Comparison of ENCODE assay signal across 14 mouse cellular contexts in the genomic region with DNA sequence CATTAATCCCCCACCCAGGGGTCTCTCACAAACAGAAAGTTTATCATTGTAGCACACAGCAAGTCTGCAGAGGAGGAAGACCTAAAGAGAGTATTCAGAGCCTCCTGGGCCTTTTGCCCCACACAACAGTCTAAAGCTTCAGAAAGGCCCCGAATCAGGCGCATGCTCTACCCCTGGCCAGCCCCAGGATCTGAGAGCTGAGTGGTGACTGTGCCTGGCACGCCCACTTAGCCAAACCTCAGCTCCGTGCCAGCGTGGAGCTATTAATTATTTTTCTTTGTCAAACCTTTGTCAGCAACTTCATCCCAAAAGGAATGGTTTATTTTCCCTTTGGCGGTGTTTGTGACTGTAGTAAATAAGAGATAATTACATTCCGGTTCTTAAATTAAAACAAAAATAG. TPM values are rescaled to one million over a fixed set of nuclear protein-coding genes. Genes with fewer than 3 reads are reported as not detected.
DNase-seq lines count a peak whose midpoint lies in the region; ATAC-seq lines count a peak whose summit lies in the region.
"Had no signal": no experiment of that assay in that cellular context is flagged by ENCODE, and none has a peak within 500 bp of the region (broad histone marks: within the 10 kb centered on the region; RNA-seq: fewer than 3 reads in every experiment).

No protein-coding gene starts in this region.

- H3K36me3 ChIP-seq in forebrain, embryonic 14.5 days (ENCODE audit: control insufficient read depth, insufficient read depth, low read length) = no peaks in the 10 kb centered on the region
- no peaks in the 10 kb centered on the region for H3K36me3 ChIP-seq in forebrain, embryonic 15.5 days
- no peaks in the 10 kb centered on the region for H3K36me3 ChIP-seq in neural tube, embryonic 11.5 days (ENCODE audit: control insufficient read depth, insufficient read depth, low read length)
- H3K36me3 ChIP-seq in heart, embryonic 13.5 days = no peaks in the 10 kb centered on the region; the same call in 1 of the 2 replicates
- no peaks in the 10 kb centered on the region for H3K36me3 ChIP-seq in stomach, embryonic 16.5 days (ENCODE audit: control insufficient read depth, insufficient read depth, low read length)
- H3K36me3 ChIP-seq: midbrain, embryonic 10.5 days; neural tube, embryonic 13.5 days had no signal

- no peaks in the 10 kb centered on the region for H3K27me3 ChIP-seq in forebrain, embryonic 14.5 days (replicated peaks; ENCODE audit: control insufficient read depth, insufficient read depth, low read length)
- no peaks in the 10 kb centered on the region for H3K27me3 ChIP-seq in forebrain, embryonic 15.5 days
- no peaks in the 10 kb centered on the region for H3K27me3 ChIP-seq in neural tube, embryonic 11.5 days (ENCODE audit: control insufficient read depth, insufficient read depth, low read length)
- H3K27me3 ChIP-seq in heart, embryonic 13.5 days (replicated peaks) = no peaks in the 10 kb centered on the region
- no peaks in the 10 kb centered on the region for H3K27me3 ChIP-seq in stomach, embryonic 16.5 days (ENCODE audit: control insufficient read depth, insufficient read depth, low read length)
- H3K27me3 ChIP-seq: neural tube, embryonic 13.5 days; Patski had no signal

- no peak overlapping the region for H3K9ac ChIP-seq in forebrain, embryonic 14.5 days (ENCODE audit: low read length)
- no peak overlapping the region for H3K9ac ChIP-seq in forebrain, embryonic 15.5 days (replicated peaks)
- H3K9ac ChIP-seq in neural tube, embryonic 11.5 days (ENCODE audit: low read length) = 0 out of 2 replicates have a peak overlapping the region, but pooled peaks have one; percentile 6
- H3K9ac ChIP-seq in heart, embryonic 13.5 days = no peak overlapping the region
- H3K9ac ChIP-seq in stomach, embryonic 16.5 days (ENCODE audit: low read length) = 0 out of 2 replicates have a peak overlapping the region, but pooled peaks have one; percentile 18
- H3K9ac ChIP-seq: neural tube, embryonic 13.5 days had no signal

- H3K4me2 ChIP-seq in forebrain, embryonic 14.5 days (ENCODE audit: low read length) = no peak overlapping the region
- no peak overlapping the region for H3K4me2 ChIP-seq in forebrain, embryonic 15.5 days (replicated peaks)
- H3K4me2 ChIP-seq in neural tube, embryonic 11.5 days (ENCODE audit: low read depth) = no peak overlapping the region
- no peak overlapping the region for H3K4me2 ChIP-seq in heart, embryonic 13.5 days
- H3K4me2 ChIP-seq in stomach, embryonic 16.5 days (ENCODE audit: low read depth, low read length) = no peak overlapping the region
- H3K4me2 ChIP-seq: neural tube, embryonic 13.5 days had no signal

- no peak for ATAC-seq in forebrain, embryonic 14.5 days
- no peak; the same call in 1 of the 2 replicates for ATAC-seq in forebrain, embryonic 15.5 days (replicated peaks)
- no peak for ATAC-seq in neural tube, embryonic 11.5 days (ENCODE audit: insufficient read depth, low FRiP score, low TSS enrichment)
- no peak for ATAC-seq in heart, embryonic 13.5 days (ENCODE audit: extremely low read depth, insufficient number of reproducible peaks, low FRiP score, low TSS enrichment)
- ATAC-seq in stomach, embryonic 16.5 days (ENCODE audit: insufficient read depth, low FRiP score) = no peak
- ATAC-seq: Patski had no signal

- no peak overlapping the region for H3K27ac ChIP-seq in forebrain, embryonic 14.5 days (ENCODE audit: low read depth, low read length)
- no peak overlapping the region for H3K27ac ChIP-seq in forebrain, embryonic 15.5 days (replicated peaks)
- H3K27ac ChIP-seq in neural tube, embryonic 11.5 days (ENCODE audit: low read depth, low read length) = no peak overlapping the region
- peak overlapping the region; percentile 24; the same call in 1 of the 2 replicates for H3K27ac ChIP-seq in heart, embryonic 13.5 days (replicated peaks)
- peak overlapping the region; percentile 22; the same call in 1 of the 2 replicates for H3K27ac ChIP-seq in stomach, embryonic 16.5 days (ENCODE audit: low read length)
- H3K27ac ChIP-seq: midbrain, embryonic 10.5 days; neural tube, embryonic 13.5 days had no signal

- peaks cover 18% of the 10 kb centered on the region for H3K4me1 ChIP-seq in forebrain, embryonic 14.5 days (ENCODE audit: control insufficient read depth, insufficient read depth, low read length)
- H3K4me1 ChIP-seq in forebrain, embryonic 15.5 days = peaks cover 28% of the 10 kb centered on the region
- H3K4me1 ChIP-seq in neural tube, embryonic 11.5 days (ENCODE audit: control insufficient read depth, insufficient read depth, low read length) = peaks cover 28% of the 10 kb centered on the region
- peaks cover 77% of the 10 kb centered on the region for H3K4me1 ChIP-seq in heart, embryonic 13.5 days
- peaks cover 53% of the 10 kb centered on the region for H3K4me1 ChIP-seq in stomach, embryonic 16.5 days (ENCODE audit: control insufficient read depth, insufficient read depth, low read length)

- WGBS in forebrain, embryonic 14.5 days = 43% methylated on average over 7 of the region's 7 CpGs
- 32% methylated on average over 7 of the region's 7 CpGs for WGBS in forebrain, embryonic 15.5 days
- 82% methylated on average over 7 of the region's 7 CpGs for WGBS in neural tube, embryonic 11.5 days
- WGBS in heart, embryonic 13.5 days = 61% methylated on average over 7 of the region's 7 CpGs
- WGBS in stomach, embryonic 16.5 days = 52% methylated on average over 7 of the region's 7 CpGs

- DNase-seq in forebrain, embryonic 14.5 days (ENCODE audit: low spot score) = peak; percentile 63
- no peak for DNase-seq in neural tube, embryonic 11.5 days (ENCODE audit: low spot score)
- DNase-seq in neural tube, embryonic 10.5 days (ENCODE audit: extremely low spot score, low spot score) = no peak
- no peak for DNase-seq in spleen, adult 18-20 months
- no peak for DNase-seq in cerebellum, adult 11-12 months
- DNase-seq: cerebellum, adult 9-10 months; gastrocnemius, postnatal 25 days; right cerebral cortex, postnatal 4 days had no signal

- H3K4me3 ChIP-seq in forebrain, embryonic 14.5 days (ENCODE audit: low read depth, low read length) = no peak overlapping the region
- H3K4me3 ChIP-seq in forebrain, embryonic 15.5 days = no peak overlapping the region
- no peak overlapping the region for H3K4me3 ChIP-seq in neural tube, embryonic 11.5 days (ENCODE audit: low read depth, low read length)
- H3K4me3 ChIP-seq in heart, embryonic 13.5 days = no peak overlapping the region
- no peak overlapping the region for H3K4me3 ChIP-seq in stomach, embryonic 16.5 days (replicated peaks; ENCODE audit: low read length)
- H3K4me3 ChIP-seq: midbrain, embryonic 10.5 days; neural tube, embryonic 13.5 days had no signal

- H3K9me3 ChIP-seq in forebrain, embryonic 14.5 days (replicated peaks; ENCODE audit: control insufficient read depth, low read length) = no peaks in the 10 kb centered on the region
- no peaks in the 10 kb centered on the region for H3K9me3 ChIP-seq in forebrain, embryonic 15.5 days
- H3K9me3 ChIP-seq in neural tube, embryonic 11.5 days (ENCODE audit: control insufficient read depth, low read length) = no peaks in the 10 kb centered on the region
- no peaks in the 10 kb centered on the region for H3K9me3 ChIP-seq in heart, embryonic 13.5 days
- H3K9me3 ChIP-seq in stomach, embryonic 16.5 days (replicated peaks; ENCODE audit: control insufficient read depth, low read length) = no peaks in the 10 kb centered on the region
- H3K9me3 ChIP-seq: midbrain, embryonic 10.5 days; neural tube, embryonic 13.5 days had no signal

RNA-seq across cellular contexts. Expression of a gene that starts 44.0 kb away (rescaled TPM):
- 17.4 and 22.2 TPM in 2 replicates for polyA plus RNA-seq in forebrain, embryonic 14.5 days (2014; fragmentation: Nextera tagmentation; extraction: Ambion mirVana)
- polyA plus RNA-seq in forebrain, embryonic 15.5 days (2015; fragmentation: Nextera tagmentation; extraction: Ambion mirVana) = 21.0 and 22.2 TPM in 2 replicates
- polyA plus RNA-seq in neural tube, embryonic 11.5 days (2014; fragmentation: Nextera tagmentation; extraction: Ambion mirVana) = 50.4 and 57.3 TPM in 2 replicates
- 81.5 and 83.7 TPM in 2 replicates for polyA plus RNA-seq in heart, embryonic 13.5 days (2015; fragmentation: Nextera tagmentation; extraction: Ambion mirVana)
- polyA plus RNA-seq in stomach, embryonic 16.5 days (2015; fragmentation: Nextera tagmentation; extraction: Ambion mirVana) = 132 and 141 TPM in 2 replicates

Comparison
In these comparisons a context has a peak if more than half of its experiments do, and no peak if none do; other contexts are left out.
1. H3K27ac ChIP-seq: peak in heart, embryonic 13.5 days (single experiment) and stomach, embryonic 16.5 days (single experiment); none in forebrain, embryonic 14.5 days (single experiment), forebrain, embryonic 15.5 days (single experiment) and neural tube, embryonic 11.5 days (single experiment).
2. H3K9ac ChIP-seq: peak in neural tube, embryonic 11.5 days (single experiment) and stomach, embryonic 16.5 days (single experiment); none in forebrain, embryonic 14.5 days (single experiment), forebrain, embryonic 15.5 days (single experiment) and heart, embryonic 13.5 days (single experiment).